Mouse (Mus musculus) kidney, adult 2 months (tissue): ENCODE measurements around the gene Nrf1.

Experiments used
- CTCF ChIP-seq: fragments of 200-500 bp; conservative IDR thresholded peaks from 2 replicates; pipeline ENCODE4 v1.5.1; 2011; ENCODE audit warnings: low read depth, mild to moderate bottlenecking, control low read depth, low read length, moderate library complexity, mixed read lengths; ENCODE audit not compliant: insufficient read depth, insufficient read length
- POLR2A ChIP-seq: fragments of 200-500 bp; IDR thresholded peaks from one replicate; pipeline ENCODE4 v1.6.1; 2011; ENCODE audit warnings: low read depth, low read length, control low read depth

DNA sequence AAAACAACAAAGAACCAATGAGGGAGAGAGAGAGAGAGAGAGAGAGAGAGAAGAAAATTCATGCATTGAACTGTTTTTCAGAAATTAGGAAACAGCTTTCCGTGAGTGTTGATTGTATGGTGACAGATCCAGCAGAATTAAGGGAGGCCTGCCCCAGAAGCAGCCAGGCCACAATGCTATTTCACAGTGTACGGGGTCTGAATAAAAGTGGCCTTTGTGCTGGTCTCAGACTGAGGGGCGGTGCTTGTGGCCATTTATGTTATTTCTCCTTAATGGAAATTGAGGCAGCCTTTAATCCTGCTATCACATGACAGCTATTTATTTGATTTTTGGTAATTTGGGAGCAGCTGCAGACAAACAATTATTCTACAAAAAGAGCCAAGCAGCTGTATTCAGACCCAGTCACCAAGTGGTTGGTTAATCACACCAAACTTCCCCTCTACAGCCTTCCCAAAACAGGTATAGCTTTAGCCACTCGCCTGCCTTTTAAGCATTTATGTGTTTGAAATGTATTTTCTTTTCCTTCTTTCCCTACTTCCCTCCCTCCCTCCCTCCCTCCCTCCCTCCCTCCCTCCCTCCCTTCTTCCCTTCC, 31.2 kb downstream of the Nrf1 start:
- TF ChIP-seq POLR2A (no peak), CTCF (no peak)
